Mouse (Mus musculus) olfactory bulb, adult 2 months (tissue): ENCODE data around the gene S100a2. TPM values are rescaled to one million over a fixed set of nuclear protein-coding genes. Genes with fewer than 3 reads are reported as not detected.

Source experiments
- H3K27ac ChIP-seq: fragments of 200-500 bp; 2 replicates; pipeline ENCODE4 v1.5.1; 2012; ENCODE audit warnings: low read depth, low read length; ENCODE audit not compliant: insufficient read depth
- H3K4me1 ChIP-seq: fragments of 200-500 bp; 2 replicates; pipeline ENCODE4 v1.6.1; 2012; ENCODE audit warnings: low read length; ENCODE audit not compliant: control insufficient read depth, insufficient read depth
- H3K4me3 ChIP-seq: fragments of 200-500 bp; 2 replicates; pipeline ENCODE4 v1.5.1; 2012; ENCODE audit warnings: mild to moderate bottlenecking, low read depth, low read length, moderate library complexity; ENCODE audit not compliant: insufficient read depth
- CTCF ChIP-seq: fragments of 200-500 bp; IDR thresholded peaks from 2 replicates; pipeline ENCODE4 v1.5.1; 2012; ENCODE audit warnings: low read depth, mild to moderate bottlenecking, low read length, moderate library complexity; ENCODE audit not compliant: insufficient read depth
- POLR2A ChIP-seq: fragments of 200-500 bp; IDR thresholded peaks from 2 replicates; pipeline ENCODE4 v1.6.1; 2012; ENCODE audit warnings: mild to moderate bottlenecking, low read depth, low read length, moderate library complexity; ENCODE audit not compliant: insufficient read depth
- WGBS: fragments of 180-500 bp; shearing (Covaris S2); methylation state at CpG from one replicate; pipeline ENCODE4 v1.1.7; 2018; 5-methylcytosine and 5-hydroxymethylcytosine counted together
- polyA plus RNA-seq: library from polyadenylated mRNA; stranded (reverse); fragments of >200 nt; gene quantifications from 2 replicates; pipeline ENCODE4 v1.2.4, GENCODE M21; 2012; ENCODE audit warnings: low replicate concordance; ENCODE audit not compliant: missing spikeins, insufficient read depth, insufficient read length

The S100a2 gene
- polyA plus RNA-seq, 1 experiment = not detected

GRCm38 (mm10) chr3:90587361-90588101 lies 2.5 kb upstream of the S100a2 start:
- no peak overlapping the region for H3K4me3 ChIP-seq
- H3K27ac ChIP-seq = peak overlapping the region; percentile 87
- 48% methylated on average over 14 of the region's 14 CpGs for WGBS
- TF ChIP-seq CTCF (no peak), POLR2A (no peak)
- peaks cover 26% of the 10 kb centered on the region for H3K4me1 ChIP-seq

- TF ChIP-seq CTCF (no peak), POLR2A (no peak)
Observed at GRCm38 (mm10) chr3:90589390-90589789, 657 bp upstream of the S100a2 start.

GRCm38 (mm10) chr3:90594466-90594865 lies 4.4 kb downstream of the S100a2 start:
- whole genome bisulfite sequencing = 86% methylated on average over 1 of the region's 1 CpGs
- 0 out of 2 replicates have a peak, but pooled peaks cover 3% of the 10 kb centered on the region for H3K4me1 ChIP-seq
- TF ChIP-seq CTCF (no peak), POLR2A (no peak)
- H3K4me3 ChIP-seq = no peak overlapping the region
- no peak overlapping the region for H3K27ac ChIP-seq

More at GRCm38 (mm10) chr3:90589390-90589789, 657 bp upstream of the S100a2 start:
- Histone ChIP-seq H3K4me1 (peaks cover 24% of the 10 kb centered on the region), H3K4me3 (no peak overlapping the region), H3K27ac (peak overlapping the region; percentile 62; the same call in 1 of the 2 replicates)
- 89% methylated on average over 6 of the region's 6 CpGs for WGBS

GRCm38 (mm10) chr3:90595556-90595955 lies 5.5 kb downstream of the S100a2 start:
- 88% methylated on average over 5 of the region's 5 CpGs for WGBS
- Histone ChIP-seq H3K4me1 (peaks cover 12% of the 10 kb centered on the region; the same call in 1 of the 2 replicates), H3K27ac (no peak overlapping the region), H3K4me3 (no peak overlapping the region)
- TF ChIP-seq POLR2A (no peak), CTCF (no peak)

GRCm38 (mm10) chr3:90596810-90597209 lies 6.8 kb downstream of the S100a2 start:
- no peak for TF ChIP-seq POLR2A
- H3K4me3 ChIP-seq = no peak overlapping the region
- WGBS = 94% methylated on average over 6 of the region's 6 CpGs
- no peak overlapping the region for H3K27ac ChIP-seq
- peaks cover 19% of the 10 kb centered on the region; the same call in 1 of the 2 replicates for H3K4me1 ChIP-seq

GRCm38 (mm10) chr3:90597736-90598135 lies 7.7 kb downstream of the S100a2 start:
- WGBS = 47% methylated on average over 6 of the region's 6 CpGs
- TF ChIP-seq POLR2A (no peak), CTCF (no peak)
- Histone ChIP-seq H3K4me3 (no peak overlapping the region), H3K4me1 (peaks cover 19% of the 10 kb centered on the region; the same call in 1 of the 2 replicates), H3K27ac (no peak overlapping the region)

- Histone ChIP-seq H3K27ac (no peak overlapping the region), H3K4me3 (no peak overlapping the region), H3K4me1 (peaks cover 20% of the 10 kb centered on the region)
- no peak for TF ChIP-seq CTCF
- TF ChIP-seq POLR2A = no peak
- 77% methylated on average over 4 of the region's 4 CpGs for WGBS
Observed at GRCm38 (mm10) chr3:90598212-90598611, 8.2 kb downstream of the S100a2 start.

GRCm38 (mm10) chr3:90599401-90599800 lies 9.4 kb downstream of the S100a2 start:
- Histone ChIP-seq H3K4me1 (peaks cover 29% of the 10 kb centered on the region), H3K27ac (no peak overlapping the region), H3K4me3 (no peak overlapping the region)
- TF ChIP-seq POLR2A (no peak), CTCF (no peak)
- WGBS = 76% methylated on average over 3 of the region's 3 CpGs

GRCm38 (mm10) chr3:90600036-90600435 lies 10.0 kb downstream of the S100a2 start:
- no peak for TF ChIP-seq CTCF
- TF ChIP-seq POLR2A = no peak
- Histone ChIP-seq H3K4me1 (peaks cover 35% of the 10 kb centered on the region), H3K4me3 (no peak overlapping the region), H3K27ac (no peak overlapping the region)
- 72% methylated on average over 6 of the region's 6 CpGs for WGBS
